Mouse (Mus musculus) 416B (cell line): ENCODE data around the gene Nrip3.

Source experiments
- DNase-seq: peaks from one replicate; pipeline ENCODE4 v3.0.0; 2011; ENCODE audit warnings: low read depth

Nrip3 gene

DNA sequence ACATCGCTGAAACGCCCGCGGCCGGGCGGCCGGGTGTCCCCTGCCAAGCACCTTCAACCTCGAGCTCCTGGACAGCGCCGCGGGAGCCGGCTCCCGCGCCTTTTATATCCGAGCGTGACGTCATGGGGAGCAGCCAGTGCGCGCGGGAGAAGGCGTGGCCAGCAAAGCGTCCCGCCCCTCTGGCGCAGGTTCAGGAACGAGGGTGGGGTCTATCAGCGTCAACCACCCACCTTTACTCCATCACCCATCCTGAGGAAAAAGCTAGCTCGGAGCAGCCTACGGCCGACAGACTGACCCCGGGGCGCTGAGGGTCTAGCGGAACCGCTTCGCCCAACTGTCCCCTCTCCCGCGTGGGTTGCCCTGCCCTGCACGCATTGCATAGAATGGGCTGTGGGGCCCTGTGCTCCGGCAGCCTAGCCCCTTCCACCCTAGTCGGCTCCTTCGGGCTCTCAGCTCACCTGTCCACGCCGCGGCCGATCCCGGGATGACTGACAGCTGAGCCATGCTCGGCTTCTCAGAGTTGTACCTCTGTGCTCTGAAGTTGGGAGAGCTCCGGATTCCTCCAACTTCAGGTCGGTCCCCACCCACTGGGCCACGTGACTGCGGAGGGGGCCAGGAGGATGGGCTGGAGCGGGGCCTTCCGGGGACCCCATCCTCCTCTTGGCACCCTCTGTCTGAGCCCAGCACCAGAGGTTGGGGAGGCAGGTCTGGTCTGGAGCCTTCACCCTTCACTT is at the start of gene Nrip3:
Gene Nrip3 (minus strand): TSS at position 556 of the 734 bp plus-strand sequence.
- no peak for DNase-seq

DNA sequence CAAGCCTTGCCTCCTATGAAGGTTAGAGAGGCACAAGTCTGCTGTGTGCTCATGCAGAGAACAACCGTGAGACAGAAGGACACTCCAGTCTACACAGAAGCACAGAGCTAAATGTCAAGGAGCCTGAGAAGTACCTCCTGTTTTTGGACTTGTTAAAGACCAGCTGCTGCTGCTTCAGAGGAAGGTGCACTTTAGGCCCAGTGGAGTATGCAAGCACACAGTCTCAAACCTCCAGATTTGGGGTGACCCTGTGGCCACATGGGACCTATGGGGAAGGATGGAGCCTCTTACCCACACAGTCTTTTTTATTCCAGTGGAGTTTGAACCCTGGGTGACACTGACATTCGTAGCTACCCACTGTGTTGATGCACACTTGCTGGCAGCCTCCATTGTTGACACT is 49.6 kb upstream of the Nrip3 start:
- DNase-seq: no peak

- DNase-seq: no peak
These were observed 45.1 kb upstream of the Nrip3 start for GRCm38 (mm10) chr7:109826911-109827310.

- DNase-seq: no peak
These were observed 43.5 kb upstream of the Nrip3 start for GRCm38 (mm10) chr7:109825293-109825692.

- no peak for DNase-seq
These were observed 36.8 kb upstream of the Nrip3 start for GRCm38 (mm10) chr7:109818600-109818999.

GRCm38 (mm10) chr7:109817954-109818353 is 36.1 kb upstream of the Nrip3 start:
- no peak for DNase-seq

- DNase-seq: no peak
These were observed 31.7 kb upstream of the Nrip3 start for GRCm38 (mm10) chr7:109813330-109814140.

DNA sequence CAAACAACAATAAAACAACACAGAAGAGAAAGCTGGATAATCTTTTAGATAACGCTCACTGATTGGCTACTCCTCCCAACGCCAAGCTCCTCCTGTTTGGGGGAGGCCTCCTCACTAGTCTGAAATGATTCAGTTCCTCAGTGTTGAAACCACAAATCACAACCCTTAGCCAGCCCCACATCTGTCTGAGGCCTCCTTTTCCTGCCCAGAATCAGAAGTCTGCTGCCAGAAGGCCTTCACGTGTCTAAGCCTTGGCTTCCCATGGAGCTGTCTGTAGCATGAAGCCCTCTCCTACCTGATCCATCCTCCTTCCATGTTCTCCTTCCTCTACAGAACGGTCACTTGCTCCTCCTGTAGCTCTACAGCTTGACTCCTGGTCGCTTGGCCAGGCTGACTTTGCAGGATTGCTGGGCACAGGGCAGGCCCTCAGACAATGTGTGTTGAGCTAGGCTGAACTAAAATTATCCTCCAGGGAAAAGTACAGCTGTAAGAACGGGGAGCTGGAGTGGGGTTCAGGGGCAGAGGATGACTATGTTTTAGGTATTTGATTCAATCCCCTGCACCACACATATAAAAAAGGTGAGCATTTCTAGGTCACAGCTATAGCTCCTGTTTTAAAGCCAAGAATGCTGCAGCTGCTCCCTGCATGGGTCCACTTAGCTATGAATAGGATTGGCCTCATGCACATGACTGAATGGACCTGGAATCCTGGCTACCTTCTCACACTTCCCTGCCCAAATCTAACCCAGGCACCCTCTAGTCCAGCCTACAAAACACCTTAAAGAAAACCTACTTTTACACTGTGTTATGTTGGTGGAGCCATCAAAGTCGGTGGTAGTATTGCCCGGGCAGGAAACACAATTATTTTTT is 26.0 kb upstream of the Nrip3 start:
- DNase-seq: peak; percentile 78

DNA sequence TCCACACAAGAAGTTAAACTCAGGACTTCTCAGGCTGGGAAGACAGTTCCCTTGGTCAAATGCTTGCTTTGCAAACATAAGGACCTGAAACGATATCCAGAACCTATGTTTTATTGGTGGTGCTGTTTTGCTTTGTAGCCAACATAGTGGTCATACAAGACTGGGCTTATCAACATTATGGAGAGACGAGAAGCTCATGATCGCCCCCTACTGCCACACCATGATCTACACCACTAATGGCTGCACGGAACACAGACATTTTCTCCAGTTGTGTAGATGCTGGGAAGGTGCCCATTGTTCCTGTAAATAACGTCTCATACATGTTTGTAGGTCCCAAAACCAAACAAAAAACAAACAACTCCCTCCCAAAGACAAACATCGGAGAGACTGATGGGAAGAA is 23.0 kb upstream of the Nrip3 start:
- DNase-seq: peak; percentile 76

- DNase-seq: no peak
These were observed 22.5 kb upstream of the Nrip3 start for GRCm38 (mm10) chr7:109804355-109804754.

GRCm38 (mm10) chr7:109803516-109803915 is 21.7 kb upstream of the Nrip3 start:
- DNase-seq: no peak

DNA sequence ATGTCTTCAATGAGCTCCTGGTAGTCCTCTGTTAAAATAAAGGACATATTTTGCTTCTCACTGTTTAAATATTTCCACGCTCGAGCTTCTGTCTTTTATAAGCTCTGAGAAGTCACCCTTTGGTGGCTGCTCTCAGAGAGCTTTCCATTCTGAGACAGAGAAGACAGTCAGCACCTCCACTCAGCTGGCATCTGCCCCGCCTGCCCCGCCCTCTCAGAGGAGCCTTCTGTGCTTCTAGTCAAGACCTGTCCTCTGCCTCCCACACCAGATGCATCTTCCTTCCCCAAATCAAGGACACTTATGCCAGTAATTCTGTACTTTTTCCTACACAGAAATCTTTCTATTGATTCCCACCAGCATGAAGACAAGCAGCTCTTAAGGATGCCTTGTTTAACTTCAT is 18.8 kb upstream of the Nrip3 start:
- DNase-seq: no peak

DNA sequence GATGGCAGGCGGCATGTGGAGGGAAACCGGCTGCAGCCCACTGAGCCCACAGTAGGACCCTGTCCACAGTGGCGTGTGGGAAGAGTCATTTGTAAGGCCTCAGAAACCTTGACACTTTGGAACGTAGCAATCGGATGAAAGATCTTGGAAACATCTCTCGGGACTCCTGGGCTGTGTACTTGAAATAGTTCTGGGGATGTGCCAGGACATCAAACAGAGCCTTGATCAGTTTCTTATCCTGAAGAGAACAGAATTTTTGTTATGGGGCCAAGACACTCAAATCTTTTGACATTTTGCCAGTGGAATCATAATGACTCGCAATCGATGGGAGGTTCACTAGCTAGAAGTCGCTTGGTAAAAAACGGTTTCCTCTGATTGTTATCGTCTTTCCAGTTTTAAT is 17.3 kb upstream of the Nrip3 start:
- DNase-seq: peak; percentile 12

- no peak for DNase-seq
These were observed 13.7 kb upstream of the Nrip3 start for GRCm38 (mm10) chr7:109795564-109795963.

GRCm38 (mm10) chr7:109794556-109794955 is 12.7 kb upstream of the Nrip3 start:
- DNase-seq: no peak

DNA sequence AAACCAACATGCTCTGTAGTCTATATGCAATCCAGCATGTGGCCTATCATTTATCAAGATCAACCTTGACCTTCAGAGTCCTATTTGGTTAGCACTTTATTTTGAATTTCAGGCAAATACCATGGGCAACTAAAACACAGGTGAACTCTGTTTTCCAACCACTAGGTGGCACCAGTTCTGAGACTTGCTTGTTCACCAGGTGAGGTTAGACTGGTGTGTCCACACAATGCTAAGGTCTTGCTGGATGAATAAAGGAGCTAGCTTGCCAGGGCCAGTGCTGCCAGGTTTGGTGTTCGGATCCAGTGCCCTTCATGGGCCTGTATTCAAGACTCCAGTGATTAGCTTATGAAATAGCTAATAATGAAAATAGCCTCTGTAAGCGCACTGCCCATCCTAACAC is 10.9 kb upstream of the Nrip3 start:
- DNase-seq: peak; percentile 73

- no peak for DNase-seq
These were observed 9.0 kb upstream of the Nrip3 start for GRCm38 (mm10) chr7:109790818-109791217.

GRCm38 (mm10) chr7:109787860-109788259 is 6.0 kb upstream of the Nrip3 start:
- peak; percentile 96 for DNase-seq

- no peak for DNase-seq
These were observed 1.5 kb upstream of the Nrip3 start for GRCm38 (mm10) chr7:109783281-109783680.

GRCm38 (mm10) chr7:109781087-109781469 is 747 bp downstream of the Nrip3 start:
- DNase-seq: no peak

DNA sequence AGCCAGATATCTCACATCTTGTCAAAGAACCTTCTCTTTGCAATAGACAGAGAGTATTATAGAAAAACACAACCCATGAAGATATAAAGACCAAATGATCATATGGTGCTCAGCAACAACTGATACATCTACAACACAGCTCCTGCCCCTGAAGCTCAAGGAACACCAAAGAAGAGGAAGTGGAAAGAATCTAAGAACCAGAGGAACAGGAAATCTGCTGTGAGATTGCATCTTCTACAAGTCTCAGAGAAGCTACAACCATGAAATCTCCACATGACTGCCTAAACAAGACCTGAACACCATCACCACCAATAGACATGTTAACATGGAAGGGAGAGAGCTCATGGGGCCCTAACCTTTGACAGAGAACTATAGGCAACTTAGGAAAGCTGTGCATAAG is 9.6 kb downstream of the Nrip3 start:
- peak; percentile 69 for DNase-seq

DNA sequence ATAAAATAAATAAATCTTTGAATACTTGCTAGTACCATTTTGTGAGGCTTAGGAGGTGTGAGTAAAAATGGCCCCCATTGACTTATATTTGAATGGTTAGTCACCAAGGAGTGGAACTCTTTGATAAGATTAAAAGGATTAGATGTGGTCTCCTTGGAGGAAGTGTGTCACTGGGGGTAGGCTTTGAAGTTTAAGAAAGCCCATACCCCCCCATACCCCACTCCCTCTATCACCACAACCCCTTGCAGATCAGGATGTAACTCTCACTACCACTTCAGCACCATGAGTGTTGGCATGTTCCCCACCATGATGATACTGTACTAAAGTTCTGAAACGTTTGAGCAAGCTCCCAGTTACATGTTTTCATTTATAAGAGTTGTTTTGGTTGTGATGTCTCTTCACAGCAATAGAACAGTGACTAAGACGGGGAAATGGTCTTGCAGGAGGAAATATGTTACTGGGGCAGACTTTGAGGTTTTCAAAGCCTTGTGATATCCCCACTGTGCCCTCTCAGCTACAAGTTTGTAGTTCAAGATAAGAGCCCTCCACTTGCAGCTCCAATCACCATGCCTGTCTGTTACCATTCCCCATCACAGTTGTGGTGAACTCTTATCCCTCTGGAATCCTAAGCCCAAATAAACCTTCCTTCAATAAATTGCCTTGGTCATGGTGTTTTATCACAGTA is 13.0 kb downstream of the Nrip3 start:
- peak; percentile 98 for DNase-seq
